In the genomic region with DNA sequence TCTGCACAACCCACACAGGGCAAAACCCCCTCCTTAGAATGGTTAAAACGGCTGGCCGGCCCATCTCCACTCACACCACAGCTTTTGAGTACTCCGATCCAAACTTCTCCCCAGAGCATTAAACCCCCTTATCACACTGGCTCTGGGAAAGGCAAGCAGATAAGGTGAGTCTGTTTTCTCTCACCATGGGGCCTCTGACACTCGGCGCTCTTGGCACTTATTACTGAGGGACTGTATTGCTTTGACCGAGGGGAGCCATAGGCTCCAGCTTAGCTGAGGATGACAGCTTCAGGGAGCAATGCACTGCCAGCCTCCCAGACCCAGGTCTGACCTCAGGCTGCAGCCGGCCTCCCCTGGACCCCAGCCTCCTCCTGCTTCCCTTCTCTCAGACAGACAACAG, we compare ENCODE assay signal across 13 mouse cellular contexts. TPM values are rescaled to one million over a fixed set of nuclear protein-coding genes. Genes with fewer than 3 reads are reported as not detected.
A peak's percentile ranks its signal among the peaks of the same experiment; 100 is the strongest.
DNase-seq lines count a peak whose midpoint lies in the region; ATAC-seq and TF ChIP-seq lines count a peak whose summit lies in the region.
"Had no signal": no experiment of that assay in that cellular context is flagged by ENCODE, and none has a peak within 500 bp of the region (broad histone marks: within the 10 kb centered on the region; RNA-seq: fewer than 3 reads in every experiment).

No protein-coding gene starts in this region.

- no peak for TF ChIP-seq EP300 in liver, embryonic 14.5 days (IDR thresholded peaks at IDR 0.05; ENCODE audit: low read depth)

- peak overlapping the region; percentile 97 for H3K4me2 ChIP-seq in kidney, postnatal 0 days (ENCODE audit: low read length)
- peak overlapping the region; percentile 12; the same call in 1 of the 2 replicates for H3K4me2 ChIP-seq in embryonic facial prominence, embryonic 14.5 days (ENCODE audit: low read depth, low read length)
- H3K4me2 ChIP-seq in heart, embryonic 16.5 days (ENCODE audit: low read depth, low read length): peak overlapping the region; percentile 91
- peak overlapping the region; percentile 26; the same call in 1 of the 2 replicates for H3K4me2 ChIP-seq in liver, embryonic 14.5 days (ENCODE audit: low read depth)
- H3K4me2 ChIP-seq: embryonic facial prominence, embryonic 12.5 days had no signal

- peaks cover 41% of the 10 kb centered on the region for H3K4me1 ChIP-seq in kidney, postnatal 0 days (replicated peaks; ENCODE audit: insufficient read depth, low read length)
- peaks cover 7% of the 10 kb centered on the region; the same call in 1 of the 2 replicates for H3K4me1 ChIP-seq in embryonic facial prominence, embryonic 14.5 days (ENCODE audit: control insufficient read depth, insufficient read depth, low read length)
- H3K4me1 ChIP-seq in heart, embryonic 16.5 days (ENCODE audit: control insufficient read depth, insufficient read depth, low read length): peaks cover 68% of the 10 kb centered on the region
- H3K4me1 ChIP-seq in liver, embryonic 14.5 days (replicated peaks; ENCODE audit: control insufficient read depth in 2 of 2, insufficient read depth in 2 of 2, low read length in 1 of 2): peaks cover 0 to 17% of the 10 kb centered on the region in 2 experiments; a peak in 2 of 4 replicates

- DNase-seq in kidney, postnatal 0 days (ENCODE audit: low spot score): no peak
- no peak for DNase-seq in kidney, adult 18-20 months
- no peak for DNase-seq in embryonic facial prominence, embryonic 14.5 days (ENCODE audit: low spot score)
- no peak for DNase-seq in liver, embryonic 14.5 days (ENCODE audit: low read depth in 3 of 3, low spot score in 3 of 3)
- no peak for DNase-seq in layer of hippocampus, adult 2 months (ENCODE audit: low spot score in 2 of 2)
- no peak for DNase-seq in thymus, postnatal 14 days
- no peak for DNase-seq in layer of hippocampus, postnatal 36 days
- DNase-seq: adrenal gland, postnatal 36 days; cerebellum, adult 18-20 months; kidney, postnatal 25 days had no signal

- peak overlapping the region; percentile 74; the same call in 1 of the 2 replicates for H3K4me3 ChIP-seq in kidney, postnatal 0 days (replicated peaks; ENCODE audit: low read depth, low read length)
- no peak overlapping the region for H3K4me3 ChIP-seq in embryonic facial prominence, embryonic 14.5 days (ENCODE audit: low read depth, low read length)
- peak overlapping the region; percentile 80 for H3K4me3 ChIP-seq in heart, embryonic 16.5 days (ENCODE audit: low read length)
- no peak overlapping the region for H3K4me3 ChIP-seq in liver, embryonic 14.5 days (ENCODE audit: insufficient read depth in 1 of 2, low read depth in 2 of 2, low read length in 2 of 2)
- no peak overlapping the region for H3K4me3 ChIP-seq in layer of hippocampus, adult 2 months
- H3K4me3 ChIP-seq: embryonic facial prominence, embryonic 12.5 days had no signal

- H3K27ac ChIP-seq in kidney, postnatal 0 days: peak overlapping the region; percentile 65; the same call in 1 of the 2 replicates
- no peak overlapping the region for H3K27ac ChIP-seq in embryonic facial prominence, embryonic 14.5 days (replicated peaks; ENCODE audit: low read depth, low read length)
- H3K27ac ChIP-seq in heart, embryonic 16.5 days (ENCODE audit: low read length): peak overlapping the region; percentile 89
- H3K27ac ChIP-seq in liver, embryonic 14.5 days: no peak overlapping the region
- no peak overlapping the region for H3K27ac ChIP-seq in layer of hippocampus, adult 2 months
- H3K27ac ChIP-seq: embryonic facial prominence, embryonic 12.5 days had no signal

- ATAC-seq in kidney, postnatal 0 days (replicated peaks; ENCODE audit: low FRiP score, low read depth): no peak
- ATAC-seq in embryonic facial prominence, embryonic 14.5 days (ENCODE audit: low read depth): no peak
- ATAC-seq in heart, embryonic 16.5 days (replicated peaks; ENCODE audit: extremely low read depth, insufficient read depth, low FRiP score): peak; percentile 83
- no peak for ATAC-seq in liver, embryonic 14.5 days (ENCODE audit: insufficient read depth)
- ATAC-seq: forebrain, embryonic 16.5 days had no signal

- H3K9ac ChIP-seq in kidney, postnatal 0 days (ENCODE audit: low read depth, low read length): peak overlapping the region; percentile 44
- H3K9ac ChIP-seq in embryonic facial prominence, embryonic 14.5 days (ENCODE audit: low read depth, low read length): no peak overlapping the region
- peak overlapping the region; percentile 64 for H3K9ac ChIP-seq in heart, embryonic 16.5 days (ENCODE audit: low read length)
- no peak overlapping the region for H3K9ac ChIP-seq in liver, embryonic 14.5 days (replicated peaks)
- H3K9ac ChIP-seq: embryonic facial prominence, embryonic 12.5 days had no signal

- 23% methylated on average over 7 of the region's 7 CpGs for WGBS in kidney, postnatal 0 days
- 26% methylated on average over 7 of the region's 7 CpGs for WGBS in embryonic facial prominence, embryonic 14.5 days
- 9% methylated on average over 7 of the region's 7 CpGs for WGBS in heart, embryonic 16.5 days
- 11% methylated on average over 7 of the region's 7 CpGs for WGBS in liver, embryonic 14.5 days (ENCODE audit: insufficient replicate concordance)

- no peaks in the 10 kb centered on the region for H3K27me3 ChIP-seq in kidney, postnatal 0 days (ENCODE audit: insufficient read depth, low read length)
- 0 out of 2 replicates have a peak, but pooled peaks cover 8% of the 10 kb centered on the region for H3K27me3 ChIP-seq in embryonic facial prominence, embryonic 14.5 days (replicated peaks; ENCODE audit: control insufficient read depth, insufficient read depth, low read length)
- no peaks in the 10 kb centered on the region for H3K27me3 ChIP-seq in heart, embryonic 16.5 days (ENCODE audit: control insufficient read depth, insufficient read depth, low read length)
- H3K27me3 ChIP-seq in liver, embryonic 14.5 days (ENCODE audit: control insufficient read depth, insufficient read depth, low read length): peaks cover 4% of the 10 kb centered on the region

- H3K36me3 ChIP-seq in kidney, postnatal 0 days (ENCODE audit: insufficient read depth, low read length): no peaks in the 10 kb centered on the region
- no peaks in the 10 kb centered on the region for H3K36me3 ChIP-seq in embryonic facial prominence, embryonic 14.5 days (ENCODE audit: control insufficient read depth, insufficient read depth, low read length)
- peaks cover 5% of the 10 kb centered on the region; the same call in 1 of the 2 replicates for H3K36me3 ChIP-seq in heart, embryonic 16.5 days (ENCODE audit: control insufficient read depth, insufficient read depth)
- no peaks in the 10 kb centered on the region for H3K36me3 ChIP-seq in liver, embryonic 14.5 days (replicated peaks; ENCODE audit: control insufficient read depth, insufficient read depth, low read depth)
- H3K36me3 ChIP-seq: embryonic facial prominence, embryonic 12.5 days had no signal

- H3K9me3 ChIP-seq in kidney, postnatal 0 days (replicated peaks; ENCODE audit: low read length): no peaks in the 10 kb centered on the region
- no peaks in the 10 kb centered on the region for H3K9me3 ChIP-seq in embryonic facial prominence, embryonic 14.5 days (ENCODE audit: control insufficient read depth, low read length)
- no peaks in the 10 kb centered on the region for H3K9me3 ChIP-seq in heart, embryonic 16.5 days (replicated peaks; ENCODE audit: control insufficient read depth, low read length)
- no peaks in the 10 kb centered on the region for H3K9me3 ChIP-seq in liver, embryonic 14.5 days (ENCODE audit: control insufficient read depth, low read length)
- H3K9me3 ChIP-seq: embryonic facial prominence, embryonic 12.5 days had no signal

- no peak for TF ChIP-seq CTCF in kidney, postnatal 0 days (IDR thresholded peaks at IDR 0.05; ENCODE audit: low read depth)
- no peak for TF ChIP-seq CTCF in liver, embryonic 14.5 days (IDR thresholded peaks at IDR 0.05; ENCODE audit: low read depth)
- TF ChIP-seq CTCF in layer of hippocampus, adult 2 months (conservative IDR thresholded peaks at IDR 0.05): no peak

RNA-seq across cellular contexts. Expression of gene Smtnl2, which starts 3.9 kb away (rescaled TPM):
- polyA plus RNA-seq in kidney, postnatal 0 days (2015; fragmentation: Nextera tagmentation; extraction: Ambion mirVana): 112 and 129 TPM in 2 replicates
- polyA plus RNA-seq in embryonic facial prominence, embryonic 14.5 days (2014; fragmentation: Nextera tagmentation; extraction: Ambion mirVana): 24.8 and 26.7 TPM in 2 replicates
- 115 and 121 TPM in 2 replicates for polyA plus RNA-seq in heart, embryonic 16.5 days (2015; fragmentation: Nextera tagmentation; extraction: Ambion mirVana)
- polyA plus RNA-seq in liver, embryonic 14.5 days (2012; rRNA removed): 1.1 and 1.3 TPM in 2 replicates
- 0.85 and 0.86 TPM in 2 replicates for polyA plus RNA-seq in liver, embryonic 14.5 days (2014; fragmentation: Nextera tagmentation; extraction: Ambion mirVana)
- 1 to 10 TPM; 2.2 to 3.8 TPM for total RNA-seq in layer of hippocampus, adult 2 months (2021)
- total RNA-seq in layer of hippocampus, postnatal 36 days (2021): 1 to 10 TPM; 1.5 to 2.7 TPM

RNA-seq across cellular contexts. Expression of gene Ggt6, which starts 27.8 kb away (rescaled TPM):
- polyA plus RNA-seq in kidney, postnatal 0 days (2015; fragmentation: Nextera tagmentation; extraction: Ambion mirVana): 3.3 and 3.8 TPM in 2 replicates
- 1.8 and 2.5 TPM in 2 replicates for polyA plus RNA-seq in embryonic facial prominence, embryonic 14.5 days (2014; fragmentation: Nextera tagmentation; extraction: Ambion mirVana)
- 0.17 TPM in 1 of 2 replicates, not detected in the other for polyA plus RNA-seq in heart, embryonic 16.5 days (2015; fragmentation: Nextera tagmentation; extraction: Ambion mirVana)
- 0.10 and 0.18 TPM in 2 replicates for polyA plus RNA-seq in liver, embryonic 14.5 days (2012; rRNA removed)
- polyA plus RNA-seq in liver, embryonic 14.5 days (2014; fragmentation: Nextera tagmentation; extraction: Ambion mirVana): 0.25 and 0.38 TPM in 2 replicates
- not detected for total RNA-seq in layer of hippocampus, adult 2 months (2021)
- total RNA-seq in layer of hippocampus, postnatal 36 days (2021): not detected
- polyA plus RNA-seq: forebrain, embryonic 16.5 days had no signal

RNA-seq across cellular contexts. Expression of gene Mybbp1a, which starts 33.6 kb away (rescaled TPM):
- 107 and 109 TPM in 2 replicates for polyA plus RNA-seq in kidney, postnatal 0 days (2015; fragmentation: Nextera tagmentation; extraction: Ambion mirVana)
- polyA plus RNA-seq in embryonic facial prominence, embryonic 14.5 days (2014; fragmentation: Nextera tagmentation; extraction: Ambion mirVana): 114 and 123 TPM in 2 replicates
- 70.2 and 81.8 TPM in 2 replicates for polyA plus RNA-seq in heart, embryonic 16.5 days (2015; fragmentation: Nextera tagmentation; extraction: Ambion mirVana)
- 31.0 and 56.3 TPM in 2 replicates for polyA plus RNA-seq in liver, embryonic 14.5 days (2012; rRNA removed)
- polyA plus RNA-seq in liver, embryonic 14.5 days (2014; fragmentation: Nextera tagmentation; extraction: Ambion mirVana): 65.5 and 72.6 TPM in 2 replicates
- total RNA-seq in layer of hippocampus, adult 2 months (2021): 10 to 100 TPM; 55.7 to 56.2 TPM
- 10 to 100 TPM; 51.3 to 52.2 TPM for total RNA-seq in layer of hippocampus, postnatal 36 days (2021)

RNA-seq across cellular contexts. Expression of gene Tekt1, which starts 45.3 kb away (rescaled TPM):
- polyA plus RNA-seq in kidney, postnatal 0 days (2015; fragmentation: Nextera tagmentation; extraction: Ambion mirVana): 4.6 and 5.1 TPM in 2 replicates
- 6.2 and 12.5 TPM in 2 replicates for polyA plus RNA-seq in embryonic facial prominence, embryonic 14.5 days (2014; fragmentation: Nextera tagmentation; extraction: Ambion mirVana)
- 1.7 and 2.5 TPM in 2 replicates for polyA plus RNA-seq in heart, embryonic 16.5 days (2015; fragmentation: Nextera tagmentation; extraction: Ambion mirVana)
- polyA plus RNA-seq in liver, embryonic 14.5 days (2012; rRNA removed): not detected in 2 replicates
- polyA plus RNA-seq in liver, embryonic 14.5 days (2014; fragmentation: Nextera tagmentation; extraction: Ambion mirVana): not detected in 2 replicates
- total RNA-seq in layer of hippocampus, adult 2 months (2021): 1 to 10 TPM; 2.0 to 3.3 TPM
- total RNA-seq in layer of hippocampus, postnatal 36 days (2021): 1 to 10 TPM; 2.2 to 3.1 TPM

Comparison
In these comparisons a context has a peak if more than half of its experiments do, and no peak if none do; other contexts are left out.
1. H3K27ac ChIP-seq: peak in kidney, postnatal 0 days (single experiment) and heart, embryonic 16.5 days (single experiment); none in embryonic facial prominence, embryonic 14.5 days (single experiment), liver, embryonic 14.5 days (single experiment) and layer of hippocampus, adult 2 months (single experiment).
2. H3K4me2 ChIP-seq: peak in every context shown above with its lines; median percentile 97 in kidney, postnatal 0 days; 91 in heart, embryonic 16.5 days; 26 in liver, embryonic 14.5 days; 12 in embryonic facial prominence, embryonic 14.5 days.
3. H3K4me3 ChIP-seq: peak in kidney, postnatal 0 days (single experiment) and heart, embryonic 16.5 days (single experiment); none in embryonic facial prominence, embryonic 14.5 days (single experiment), liver, embryonic 14.5 days (0 of 2) and layer of hippocampus, adult 2 months (single experiment).
4. H3K9ac ChIP-seq: peak in kidney, postnatal 0 days (single experiment) and heart, embryonic 16.5 days (single experiment); none in embryonic facial prominence, embryonic 14.5 days (single experiment) and liver, embryonic 14.5 days (single experiment).
5. RNA of gene Smtnl2, which starts 3.9 kb away (polyA plus RNA-seq): 115 to 121 TPM in heart, embryonic 16.5 days, 112 to 129 TPM in kidney, postnatal 0 days and 24.8 to 26.7 TPM in embryonic facial prominence, embryonic 14.5 days; 0.85 to 1.3 TPM in liver, embryonic 14.5 days; every median in the first group is over 10 times any median in the second.